Mouse (Mus musculus) layer of hippocampus, adult 9-11 months (tissue): Measurements from ENCODE around the gene Cyfip2.

ENCODE experiments used
- DNase-seq: peaks from one replicate; pipeline ENCODE4 v3.0.0; 2022

The Cyfip2 gene

DNA sequence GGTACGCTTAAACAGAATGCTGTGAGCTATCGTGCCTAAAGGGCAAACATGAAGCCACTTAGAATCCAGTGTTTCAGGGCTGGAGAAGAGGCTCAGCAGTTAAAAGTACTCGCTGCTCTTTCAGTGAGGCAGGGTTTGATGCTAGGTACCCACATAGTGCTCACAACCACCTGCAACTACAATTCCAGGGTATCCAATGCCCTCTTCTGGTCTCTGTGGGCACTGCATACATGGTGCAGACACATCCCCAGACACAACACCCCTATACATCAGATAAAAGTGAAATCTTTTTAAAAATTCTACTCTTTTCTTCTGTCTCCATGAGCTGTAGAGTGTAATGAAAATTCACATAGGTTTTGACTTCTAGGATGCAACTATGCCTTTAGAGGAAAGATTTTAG, 38.7 kb downstream of the Cyfip2 start:
- DNase-seq = no peak

DNA sequence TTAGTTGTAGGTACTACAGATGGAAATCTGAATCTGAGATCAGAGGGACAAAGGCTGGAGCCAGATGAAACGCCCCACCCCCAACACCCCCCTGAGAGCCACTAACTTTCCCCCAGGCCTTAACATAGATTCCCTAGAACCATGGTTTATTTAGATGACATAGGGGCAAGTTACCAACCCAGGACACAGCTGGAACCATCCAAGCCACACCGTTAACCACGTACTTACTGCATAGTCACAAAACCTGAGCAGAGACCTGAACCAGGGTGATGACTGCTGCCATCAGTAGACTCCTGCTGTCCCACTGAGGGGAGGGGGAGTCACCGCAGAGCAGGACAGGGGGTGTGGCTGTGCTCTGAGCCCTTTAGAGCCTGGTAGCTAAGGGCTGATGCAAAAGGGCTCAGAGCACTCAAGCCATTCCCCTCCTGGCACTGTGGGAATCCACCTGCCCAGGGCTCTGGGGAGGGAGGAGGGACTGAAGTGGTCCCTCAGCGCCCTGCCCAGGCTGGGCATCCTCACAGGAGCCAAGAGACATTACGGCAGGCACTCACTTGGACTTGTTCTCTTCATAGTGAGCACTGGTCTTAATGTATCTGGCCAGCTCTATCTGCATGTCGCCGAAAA, 40.5 kb downstream of the Cyfip2 start:
- DNase-seq = no peak

DNA sequence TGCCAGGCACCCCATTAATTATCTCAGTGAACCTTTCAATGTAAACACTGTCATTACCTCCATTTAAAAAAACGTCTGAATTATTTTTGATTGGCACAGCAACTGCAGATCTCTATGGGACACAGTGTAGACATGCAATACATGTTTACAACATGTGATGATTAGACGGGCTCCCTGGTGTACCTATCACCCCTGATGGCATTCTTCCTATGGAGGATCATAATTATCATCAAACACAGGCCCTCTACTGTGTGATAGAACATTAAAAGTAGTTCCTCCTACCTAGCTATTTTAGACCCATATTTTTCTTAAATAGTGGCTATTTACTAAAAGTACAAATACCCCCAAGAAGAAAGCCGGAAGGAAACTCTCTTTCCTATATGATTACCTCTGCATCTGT, 42.8 kb downstream of the Cyfip2 start:
- DNase-seq = no peak

DNA sequence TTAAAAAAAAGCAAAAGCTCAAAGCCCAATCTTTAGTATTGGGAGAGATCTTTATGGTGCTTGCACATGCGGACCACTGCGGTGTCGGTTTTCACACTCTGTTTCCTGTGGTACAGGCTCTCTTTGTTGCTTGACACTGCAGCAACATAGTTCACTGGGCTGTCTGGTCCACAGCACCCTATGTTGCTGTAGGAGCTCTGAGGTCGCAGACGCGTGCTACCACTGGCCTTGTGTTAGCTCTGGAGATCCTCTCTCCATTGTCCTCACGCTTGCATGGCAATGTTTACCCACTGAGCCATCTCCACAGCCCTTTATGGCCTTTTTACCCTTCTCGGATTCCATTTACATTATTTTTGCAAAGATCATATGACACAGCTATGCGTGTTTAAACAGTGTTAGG, 43.3 kb downstream of the Cyfip2 start:
- no peak for DNase-seq

DNA sequence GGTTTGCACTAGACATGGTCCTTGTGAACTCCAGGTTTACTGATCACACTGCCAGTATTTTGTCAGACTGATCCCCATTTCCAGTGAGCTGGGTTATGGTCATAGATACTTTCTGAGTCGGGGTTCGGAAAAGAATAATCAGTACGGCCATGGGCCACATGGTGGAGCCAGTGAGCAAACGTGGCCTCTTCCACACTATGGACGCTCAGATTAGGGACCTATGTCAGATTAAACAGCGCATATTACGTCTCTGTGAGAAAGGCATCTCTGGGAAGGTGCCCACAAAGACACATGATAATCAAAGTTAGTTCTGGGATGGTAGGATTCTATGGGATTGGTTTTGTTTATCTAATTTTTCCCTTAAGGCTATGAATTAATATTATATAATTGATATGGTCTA, 43.7 kb downstream of the Cyfip2 start:
- peak; percentile 44 for DNase-seq

DNA sequence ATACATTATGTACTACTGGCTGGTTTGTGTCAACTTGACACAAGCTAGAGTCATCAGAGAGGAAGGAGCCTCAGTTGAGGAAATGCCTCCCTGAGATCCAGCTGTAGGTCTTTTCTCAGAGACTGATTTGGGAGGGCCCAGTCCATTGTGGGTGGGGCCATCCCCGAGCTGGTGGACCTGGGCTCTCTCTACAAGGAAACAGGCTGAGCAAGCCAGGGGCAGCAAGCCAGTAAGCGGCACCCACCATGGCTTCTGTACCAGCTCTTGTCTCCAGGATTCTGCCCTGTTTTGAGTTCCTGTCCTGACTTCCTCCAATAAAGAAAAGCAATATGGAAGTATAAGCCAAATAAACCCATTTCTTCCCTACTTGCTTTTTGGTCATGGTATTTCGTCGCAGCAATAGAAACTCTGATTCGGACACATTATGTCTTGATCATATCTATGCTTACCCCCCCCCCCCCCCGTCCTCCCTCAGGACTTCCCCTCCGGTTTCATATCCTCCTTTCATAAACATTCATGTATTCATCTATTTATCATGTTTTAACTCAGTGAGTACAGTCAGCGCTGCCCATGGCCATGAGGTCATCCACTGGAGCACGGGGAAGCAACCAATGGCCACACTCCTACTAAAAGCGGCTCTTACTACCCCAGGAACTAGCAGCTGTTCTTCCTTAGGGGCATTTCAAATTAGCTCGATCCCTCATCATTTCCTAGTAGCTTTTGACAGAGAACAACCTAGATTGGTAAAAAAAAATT, 47.5 kb downstream of the Cyfip2 start:
- DNase-seq = no peak

DNA sequence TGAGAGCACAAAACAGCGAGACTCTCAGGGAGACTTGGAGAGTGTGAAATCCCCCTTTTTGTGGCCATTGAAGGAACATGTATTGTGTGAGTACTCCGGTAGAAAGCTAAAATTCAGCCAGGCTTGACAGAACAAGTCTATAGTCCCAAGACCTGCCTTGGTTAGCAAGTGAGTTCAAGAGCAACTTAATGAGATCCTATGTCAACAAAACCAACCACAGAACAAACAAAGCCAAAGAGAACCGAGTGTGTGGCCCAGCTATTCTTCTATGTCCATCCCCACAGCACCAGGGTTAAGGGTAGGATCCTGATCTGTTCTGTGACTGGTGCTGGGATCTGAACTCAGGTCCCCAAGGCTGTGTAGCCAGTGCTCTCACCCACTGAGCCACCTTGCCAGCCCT, 48.1 kb downstream of the Cyfip2 start:
- DNase-seq = no peak

DNA sequence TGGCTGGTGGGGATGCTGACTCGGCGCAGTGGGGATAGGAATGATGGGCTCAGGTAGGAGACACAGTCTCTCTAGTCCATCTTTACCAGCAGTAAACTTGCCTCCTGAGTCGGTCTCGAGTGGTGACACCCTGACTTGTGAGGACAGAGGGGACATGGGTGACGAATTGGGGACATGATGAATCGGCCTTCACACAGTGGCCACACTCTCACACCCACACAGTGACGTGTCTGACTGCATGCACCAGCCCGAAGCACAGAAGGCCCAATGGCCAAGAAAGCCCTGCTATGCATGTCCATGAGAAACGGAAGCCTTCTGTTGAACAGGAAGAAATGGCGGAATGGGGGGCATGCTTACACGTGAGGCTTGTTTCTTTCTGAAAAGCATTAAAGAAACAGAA, 49.4 kb downstream of the Cyfip2 start:
- DNase-seq = no peak

DNA sequence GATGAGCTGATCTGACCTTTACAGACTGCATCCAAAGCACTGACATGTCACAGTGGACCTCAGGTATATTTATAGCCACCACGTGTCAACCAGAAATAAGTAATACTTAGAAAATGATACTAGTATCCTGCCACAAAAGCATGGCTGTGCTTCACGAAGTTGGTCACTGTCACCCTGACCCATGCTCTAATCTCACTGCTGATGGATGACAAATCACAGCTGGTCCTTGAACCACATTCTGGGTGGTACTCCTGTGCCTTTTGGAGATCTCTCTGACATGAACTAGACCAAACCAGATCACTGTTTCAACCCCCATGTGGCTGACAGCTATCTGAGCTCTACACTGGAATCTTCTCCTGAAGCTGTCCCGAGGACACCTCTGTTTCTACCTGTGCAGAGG, 49.8 kb downstream of the Cyfip2 start:
- DNase-seq = no peak

DNA sequence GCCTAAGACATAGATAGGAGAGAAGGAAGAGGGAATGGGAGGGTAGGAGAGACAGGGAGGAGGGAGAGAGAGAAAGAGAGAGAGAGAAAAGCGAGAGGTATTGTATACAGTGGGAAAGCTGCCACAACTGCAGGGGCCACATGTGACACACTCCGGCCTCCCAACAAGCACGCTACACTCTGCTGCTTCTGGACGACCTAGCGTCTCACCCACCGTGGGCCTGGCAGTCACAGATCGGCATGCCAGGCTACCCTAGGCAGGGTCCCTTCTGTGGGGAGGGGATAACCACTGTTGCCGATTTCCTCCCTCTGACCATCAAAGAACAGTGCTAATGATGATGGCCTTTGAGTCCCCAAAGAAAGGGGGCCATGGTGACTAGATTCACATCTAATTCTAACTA, 53.9 kb downstream of the Cyfip2 start:
- no peak for DNase-seq

DNA sequence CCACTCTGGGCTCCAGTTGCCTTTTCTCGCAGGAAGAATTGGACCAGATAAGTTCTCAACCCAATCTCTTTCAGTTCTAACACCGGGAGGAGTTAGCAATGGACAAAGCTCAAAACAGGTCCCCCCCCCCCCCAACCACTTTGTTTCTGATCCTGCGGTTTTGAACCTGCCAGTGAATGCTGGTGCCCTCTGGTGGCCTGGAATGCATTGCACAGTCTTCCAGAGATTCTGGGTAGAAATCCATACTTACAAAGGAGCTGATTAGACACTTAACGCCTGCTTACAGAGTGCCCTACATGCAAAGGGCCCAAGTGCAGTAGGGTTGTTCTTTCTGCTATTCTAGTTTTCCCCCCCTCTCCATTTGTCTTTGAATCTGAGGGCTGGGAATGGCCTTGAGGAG, 54.5 kb downstream of the Cyfip2 start:
- no peak for DNase-seq

DNA sequence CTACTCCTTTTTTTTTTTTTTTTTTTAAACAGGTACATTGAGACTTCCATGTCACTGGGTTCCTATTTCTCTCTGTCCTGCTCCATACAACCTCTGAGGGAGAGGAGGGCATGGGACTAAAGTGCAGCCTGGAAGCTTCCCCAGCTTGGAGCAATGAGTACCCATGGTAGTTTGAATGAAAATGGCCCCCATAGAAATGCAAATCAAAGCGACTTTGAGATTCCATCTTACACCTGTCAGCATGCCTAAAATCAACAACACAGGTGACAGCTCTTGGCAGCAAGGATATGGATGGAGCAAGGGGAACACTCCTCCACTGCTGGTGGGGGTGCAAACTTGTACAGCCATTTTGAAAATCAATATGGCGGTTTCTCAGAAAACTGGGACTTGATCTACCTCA, 57.4 kb downstream of the Cyfip2 start:
- DNase-seq = no peak

DNA sequence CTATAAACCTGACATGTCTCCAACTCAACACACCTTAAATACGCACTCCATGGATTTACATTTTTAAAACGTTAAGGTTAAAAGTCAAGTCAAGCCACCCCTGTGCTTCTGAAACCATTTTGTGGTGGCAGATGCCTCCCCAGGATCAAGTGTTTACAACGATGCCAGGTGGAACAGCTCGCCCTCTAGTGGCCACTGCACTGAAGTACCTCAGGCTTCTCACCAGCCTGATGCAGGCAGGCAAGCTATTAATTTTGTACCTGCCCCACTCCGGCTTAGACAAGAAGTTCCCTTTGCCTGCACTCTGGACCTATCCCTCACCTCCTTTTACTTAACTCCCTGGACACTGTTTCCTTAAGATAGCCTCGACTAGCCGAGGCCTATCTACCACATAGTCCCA, 60.7 kb downstream of the Cyfip2 start:
- DNase-seq = peak; percentile 46

DNA sequence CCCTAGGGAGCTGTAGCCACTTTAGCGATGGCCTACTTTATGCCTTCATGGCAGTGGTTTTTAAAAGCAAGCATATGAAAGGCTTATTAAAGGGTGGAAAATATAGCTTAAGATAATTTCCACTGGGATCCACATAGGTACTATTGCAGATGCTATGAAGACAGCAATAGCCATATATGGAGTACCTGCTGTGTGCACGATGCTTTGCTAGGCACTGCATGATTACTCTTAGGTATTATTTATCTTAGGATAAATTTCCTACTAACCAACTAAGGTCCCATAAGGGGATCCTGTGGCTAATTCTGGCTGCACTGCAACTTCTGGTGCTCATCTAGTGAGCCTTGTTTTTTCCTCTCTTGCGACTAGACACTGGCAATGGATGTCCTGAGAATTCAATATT, 64.3 kb downstream of the Cyfip2 start:
- no peak for DNase-seq

DNA sequence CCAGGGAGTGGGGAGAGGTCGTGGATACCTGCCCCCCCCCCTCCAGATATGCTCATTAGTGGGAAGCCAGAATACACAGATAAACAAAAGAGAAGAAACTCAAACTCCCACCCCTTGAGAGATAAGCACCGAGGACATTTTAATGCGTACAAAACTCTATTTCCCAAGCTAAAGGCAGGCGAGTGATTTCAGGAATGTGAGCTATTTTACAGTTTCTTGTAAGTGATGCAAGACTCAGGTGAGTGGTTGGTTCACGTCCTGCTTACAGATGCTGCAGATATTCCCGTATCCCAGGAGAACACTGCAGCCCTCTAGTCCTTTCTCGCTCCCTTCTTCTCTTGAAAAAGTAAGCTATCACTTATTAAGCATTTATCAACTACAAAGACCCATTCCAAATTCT, 66.3 kb downstream of the Cyfip2 start:
- DNase-seq = no peak

DNA sequence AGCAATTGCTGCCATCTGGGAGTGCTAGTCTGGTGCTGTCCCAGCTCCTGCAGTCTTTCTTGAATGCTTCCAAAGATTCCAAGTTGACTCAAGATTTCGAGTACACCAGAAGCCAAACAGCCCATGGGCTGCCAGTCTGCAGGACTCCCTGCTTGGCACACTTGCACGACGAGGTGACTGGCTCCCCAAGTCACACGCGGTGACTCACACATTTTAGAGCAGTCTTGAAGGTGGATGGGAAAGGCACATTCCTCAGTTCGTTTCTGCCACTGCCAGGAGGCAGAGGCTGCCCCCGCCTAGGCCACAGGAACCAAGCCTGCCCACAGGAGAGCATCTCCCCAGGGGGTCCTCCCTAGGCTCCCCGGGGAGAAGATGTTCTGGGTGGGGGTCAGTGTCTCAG, 66.7 kb downstream of the Cyfip2 start:
- DNase-seq = peak; percentile 47

DNA sequence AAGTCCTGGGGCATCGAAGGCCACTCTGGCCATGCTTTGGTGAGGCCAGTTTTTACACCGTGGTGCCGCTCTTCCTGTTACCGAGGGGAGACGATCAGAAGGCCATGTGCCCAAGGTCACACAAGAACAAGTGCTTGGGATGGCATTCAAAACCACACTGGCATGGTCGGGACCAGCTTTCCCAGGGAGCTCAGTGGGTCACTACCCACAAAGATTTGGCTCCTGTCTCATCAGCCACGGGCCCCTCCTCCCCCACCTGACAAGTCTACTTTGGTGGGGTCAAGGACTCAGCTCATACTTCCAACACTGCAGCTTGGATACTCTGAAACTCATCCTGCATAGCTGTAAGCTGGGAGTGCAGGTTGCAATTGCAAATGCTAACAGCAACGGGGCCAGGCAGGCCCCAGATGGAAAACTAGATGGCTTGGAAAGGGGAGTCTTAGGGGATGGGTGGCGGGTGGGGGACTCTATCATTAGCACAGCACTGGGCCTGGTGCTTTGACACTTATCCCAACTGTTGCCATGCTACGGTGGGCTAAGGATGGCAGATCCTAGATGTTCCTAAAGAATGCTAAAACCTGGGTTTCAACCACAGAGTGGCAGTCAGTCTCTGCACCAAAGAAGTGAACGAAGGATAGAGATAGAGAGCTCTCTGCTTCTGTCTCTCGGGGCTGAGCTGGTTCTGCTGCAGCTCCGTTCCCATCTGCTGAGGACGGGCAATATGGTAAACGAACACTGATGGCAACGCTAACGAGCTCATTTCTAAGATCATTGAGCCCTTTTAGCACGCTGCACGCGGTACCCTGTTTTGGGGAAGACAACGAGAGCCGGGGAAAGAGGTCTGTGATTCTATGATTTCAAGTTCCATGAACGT, 67.7 kb downstream of the Cyfip2 start:
- DNase-seq = peak; percentile 48

DNA sequence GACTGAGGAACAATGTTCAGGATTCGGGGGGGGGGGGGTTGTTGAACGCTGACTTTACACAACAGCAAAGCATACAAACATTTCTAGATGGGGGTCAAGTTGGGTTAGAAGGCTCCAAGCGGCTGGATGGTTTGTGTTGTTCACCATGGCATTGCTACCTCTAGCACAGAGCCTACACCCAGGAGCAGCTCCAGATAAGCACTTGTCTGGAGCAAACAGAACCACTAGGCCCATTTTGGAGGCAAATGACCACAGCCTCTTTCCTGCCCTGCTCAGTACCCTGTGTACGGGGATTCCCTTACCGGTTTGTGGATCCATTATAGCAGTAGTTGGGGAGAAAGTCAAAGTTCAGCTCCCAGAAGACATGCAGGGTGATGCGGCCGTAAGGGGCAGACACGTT, 70.7 kb downstream of the Cyfip2 start:
- DNase-seq = no peak

DNA sequence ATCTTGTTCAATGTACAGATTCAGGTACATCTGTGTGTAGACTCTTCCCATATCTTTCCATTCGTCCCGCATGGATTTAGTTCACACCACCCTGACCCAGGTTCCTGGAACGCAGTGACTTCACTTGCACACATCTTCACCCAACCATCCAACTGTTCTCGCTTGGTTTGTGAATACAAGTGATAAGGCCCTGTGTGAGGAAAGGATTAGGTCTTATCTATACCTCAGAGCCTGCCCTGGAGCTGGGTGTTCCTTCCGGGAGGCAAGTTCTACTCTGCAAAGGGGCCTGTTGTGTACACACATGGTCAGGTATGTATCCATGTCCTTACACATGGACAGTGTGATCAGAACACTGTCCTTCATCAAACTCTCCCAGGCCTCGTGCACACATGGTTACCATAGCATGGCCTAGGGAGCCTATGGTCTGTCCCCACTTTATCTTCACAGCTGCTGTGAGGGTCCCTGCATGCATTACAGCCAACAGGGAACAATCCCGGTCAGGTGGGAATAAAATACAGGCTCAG, 71.4 kb downstream of the Cyfip2 start:
- DNase-seq = no peak

DNA sequence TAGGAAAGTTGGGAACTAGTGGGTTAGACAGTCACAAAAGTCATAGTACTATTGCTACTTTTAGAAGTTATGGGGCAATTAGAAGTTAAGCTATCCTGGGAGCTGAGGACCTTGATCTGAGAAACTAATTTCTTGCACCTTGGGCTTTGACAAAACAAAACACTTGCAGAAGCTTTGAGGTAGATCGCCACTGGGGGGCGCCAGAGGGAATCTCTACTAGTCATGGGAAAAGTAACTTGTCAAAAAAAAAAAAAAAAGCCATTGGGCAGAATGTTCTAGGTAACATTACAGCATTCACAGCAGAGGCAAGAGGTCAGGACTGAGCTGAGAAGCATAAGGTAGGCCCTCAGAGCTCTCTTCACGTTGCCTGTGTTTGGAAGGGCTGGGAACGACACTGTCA, 75.7 kb downstream of the Cyfip2 start:
- peak; percentile 71 for DNase-seq

DNA sequence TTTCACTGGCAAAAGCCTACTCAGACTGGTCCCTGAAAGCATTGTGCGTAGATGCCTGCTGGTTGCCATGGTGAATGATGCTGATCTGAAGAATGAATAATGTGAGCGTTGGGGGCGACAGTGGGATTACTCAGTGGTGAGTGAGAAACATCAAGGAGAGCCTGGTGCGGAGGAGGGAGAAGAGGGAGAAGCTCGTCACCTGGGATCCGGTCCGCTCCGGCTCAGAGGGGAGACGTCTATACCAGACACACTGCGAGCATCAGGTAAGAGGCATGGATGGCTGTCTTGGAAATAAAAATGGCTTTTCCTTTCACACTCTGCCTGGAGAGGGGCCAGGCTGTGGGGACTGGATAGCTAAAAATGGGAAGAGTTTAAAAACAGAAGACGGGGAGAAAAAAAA, 77.3 kb downstream of the Cyfip2 start, which contains the start of gene Fndc9:
Fndc9 (plus strand) TSS at position 198 of the 400 bp plus-strand sequence.
- peak; percentile 85 for DNase-seq

DNA sequence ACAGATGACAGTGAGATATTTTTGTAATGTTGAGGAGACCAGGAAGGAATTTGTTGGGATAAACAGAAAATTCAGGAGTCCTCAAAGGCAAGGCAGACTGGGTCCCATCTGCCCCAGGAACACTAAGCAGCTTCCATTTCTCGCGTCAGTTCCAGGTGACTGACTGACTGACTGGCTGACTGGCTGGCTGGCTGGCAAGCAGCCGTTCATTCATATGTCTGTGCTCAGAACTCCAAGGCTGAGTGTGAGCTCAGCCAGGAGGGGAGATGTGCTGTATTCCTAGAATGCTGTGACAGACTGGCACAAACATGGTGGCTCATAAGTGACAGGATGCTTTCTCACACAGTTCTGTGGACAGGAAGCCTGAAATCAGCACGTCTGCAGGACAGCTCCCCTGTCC, 78.7 kb downstream of the Cyfip2 start:
- peak; percentile 75 for DNase-seq

DNA sequence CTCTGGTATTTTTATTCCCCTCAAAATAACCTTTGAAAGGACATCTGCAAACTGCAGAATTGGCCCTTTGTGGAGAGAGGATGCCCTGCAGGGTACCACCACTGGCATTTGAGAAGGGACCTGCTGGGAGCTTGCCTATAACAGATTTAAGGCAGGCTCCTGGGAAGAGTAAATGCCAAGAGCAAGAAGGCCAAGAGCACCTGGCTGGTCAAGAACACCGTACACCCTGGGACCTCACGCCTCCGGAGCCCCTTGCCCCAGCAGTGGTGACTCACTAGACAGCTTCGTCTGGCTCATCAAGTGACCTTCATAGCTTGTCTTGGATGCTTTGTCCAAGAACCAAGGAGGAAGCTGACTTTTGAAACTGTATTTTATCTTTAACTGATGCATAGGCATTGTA, 79.9 kb downstream of the Cyfip2 start:
- no peak for DNase-seq

DNA sequence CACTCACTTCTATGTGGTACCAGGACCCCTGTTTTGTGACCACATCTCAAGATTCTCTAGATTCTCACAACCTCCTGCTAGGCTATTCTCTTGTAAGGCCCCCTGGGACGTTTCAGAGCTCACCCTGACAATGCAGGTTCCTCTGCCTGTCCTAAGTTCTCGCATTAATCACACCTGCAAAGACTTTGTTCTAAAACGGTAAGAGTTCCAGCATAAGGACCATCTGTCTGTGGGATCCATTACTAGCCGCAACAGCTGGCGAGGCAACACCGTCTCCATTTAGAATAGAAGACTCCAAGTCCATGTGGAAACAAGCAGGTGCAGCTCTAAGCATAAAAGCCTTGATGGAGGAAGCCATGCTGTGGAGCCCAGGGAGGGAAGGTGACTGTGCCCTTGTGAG, 82.5 kb downstream of the Cyfip2 start:
- no peak for DNase-seq
